Mouse (Mus musculus): ENCODE measurements around the gene Fzr1.

- no peak for TF ChIP-seq GATA1 (IDR thresholded peaks at IDR 0.05; ENCODE audit: low read length)
- TF ChIP-seq TAL1 (IDR thresholded peaks at IDR 0.05; ENCODE audit: low read length), result no peak
Measured at GRCm38 (mm10) chr10:81366477-81367206, 11.7 kb downstream of the Fzr1 start.
